Mouse (Mus musculus): ENCODE data around the gene Manba. TPM values are rescaled to one million over a fixed set of nuclear protein-coding genes. Genes with fewer than 3 reads are reported as not detected.

Gene Manba
- 23.4 TPM for polyA plus RNA-seq (2015; fragmentation: Illumina TruSeq; extraction: RNeasy Lipid Tissue Mini Kit (QIAGEN cat#74804); ENCODE audit: insufficient read depth, low replicate concordance)

GRCm38 (mm10) chr3:135485128-135485899 is at the start of gene Manba:
Gene Manba (plus strand): TSS chr3:135485611.

DNA sequence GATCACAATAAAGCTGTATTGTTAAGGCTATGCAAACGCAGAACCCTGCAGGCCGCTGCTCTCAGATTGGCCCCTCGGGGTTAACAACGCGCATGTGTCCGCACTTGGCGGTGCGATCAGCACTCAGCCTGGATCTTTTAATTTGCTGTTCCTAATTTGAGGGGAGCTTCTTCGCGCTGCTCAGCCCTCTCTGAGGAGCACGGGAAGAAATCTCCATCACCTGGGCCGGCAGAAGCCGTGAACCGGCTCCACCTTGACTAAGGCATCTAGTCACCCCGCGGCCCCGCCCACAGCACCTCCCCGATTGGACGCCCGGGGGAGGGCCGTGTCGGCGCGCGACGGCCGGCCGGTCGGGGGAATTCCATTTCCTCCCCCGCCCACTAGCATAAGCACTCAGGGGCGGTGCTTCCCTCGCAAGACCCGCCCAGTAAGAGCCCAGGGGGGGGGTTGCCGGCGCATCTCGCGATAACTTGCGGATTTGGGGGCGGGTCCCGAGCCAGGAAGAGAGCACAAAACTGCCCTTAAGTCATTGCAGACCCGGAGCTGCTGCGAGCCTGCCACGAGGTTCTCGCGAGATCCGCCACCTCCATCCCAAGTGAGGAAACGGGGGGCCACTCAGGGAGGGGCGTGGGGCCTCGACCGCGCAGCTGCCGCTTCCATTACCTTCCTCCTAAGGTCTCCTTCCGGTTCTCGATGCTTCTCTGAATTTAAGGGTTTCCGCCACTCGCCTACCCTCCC is 47.5 kb upstream of the Manba start, which contains the start of gene Ube2d3:
Ube2d3 (plus strand) TSS at position 392 of the 738 bp plus-strand sequence.

Other genes with a start within 250 kb of the Manba start
- not detected for gene Bdh2, start 204.4 kb upstream of the Manba start, polyA plus RNA-seq (2015; fragmentation: Illumina TruSeq; extraction: RNeasy Lipid Tissue Mini Kit (QIAGEN cat#74804); ENCODE audit: insufficient read depth, low replicate concordance)
- 0.57 TPM for gene Slc9b2, start 177.9 kb upstream of the Manba start, polyA plus RNA-seq (2015; fragmentation: Illumina TruSeq; extraction: RNeasy Lipid Tissue Mini Kit (QIAGEN cat#74804); ENCODE audit: insufficient read depth, low replicate concordance)
- not detected for gene Slc9b1, start 137.6 kb upstream of the Manba start, polyA plus RNA-seq (2015; fragmentation: Illumina TruSeq; extraction: RNeasy Lipid Tissue Mini Kit (QIAGEN cat#74804); ENCODE audit: insufficient read depth, low replicate concordance)
- gene Cisd2, start 61.7 kb upstream of the Manba start, polyA plus RNA-seq (2015; fragmentation: Illumina TruSeq; extraction: RNeasy Lipid Tissue Mini Kit (QIAGEN cat#74804); ENCODE audit: insufficient read depth, low replicate concordance), result 86.8 TPM
- 601 TPM for gene Ube2d3, start 47.5 kb upstream of the Manba start, polyA plus RNA-seq (2015; fragmentation: Illumina TruSeq; extraction: RNeasy Lipid Tissue Mini Kit (QIAGEN cat#74804); ENCODE audit: insufficient read depth, low replicate concordance)
- gene Nfkb1, start 205.9 kb downstream of the Manba start, polyA plus RNA-seq (2015; fragmentation: Illumina TruSeq; extraction: RNeasy Lipid Tissue Mini Kit (QIAGEN cat#74804); ENCODE audit: insufficient read depth, low replicate concordance), result 136 TPM